Mouse (Mus musculus) erythroblast, embryonic 14.5 days (primary cell): ENCODE measurements around the gene Klre1.

Experiments used
- GATA1 ChIP-seq: IDR thresholded peaks from 2 replicates; pipeline ENCODE4 v1.6.1; 2012; ENCODE audit warnings: low read length, inconsistent platforms, mixed read lengths
- TAL1 ChIP-seq: IDR thresholded peaks from 3 replicates; pipeline ENCODE4 v1.6.1; 2012; ENCODE audit warnings: low read length, inconsistent platforms, mixed read lengths

DNA sequence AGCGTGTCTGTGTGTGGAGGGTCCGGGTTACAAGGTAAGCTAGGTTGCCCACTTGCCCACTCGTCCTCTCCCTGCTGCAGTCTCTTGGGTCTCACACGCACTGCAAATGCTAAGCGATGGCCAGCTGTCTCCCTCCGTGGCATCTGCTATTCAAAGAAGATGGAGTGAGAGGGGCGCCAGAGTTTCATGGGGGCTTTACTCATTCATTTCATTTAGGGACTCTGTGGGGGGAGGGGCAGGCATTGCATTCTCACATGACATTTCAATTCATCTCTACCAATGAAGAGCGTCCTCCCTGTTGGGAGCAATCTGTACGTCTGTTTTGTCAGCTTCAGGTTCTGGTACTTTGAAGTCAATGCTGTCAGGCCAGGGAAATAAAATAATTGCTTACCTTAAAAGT, 35.8 kb upstream of the Klre1 start:
- TF ChIP-seq TAL1: no peak
- no peak for TF ChIP-seq GATA1
